Mouse (Mus musculus): ENCODE measurements at regions not wholly inside any gene's neighbourhood (a gene's known extent, or its start where the extent isn't known, plus 50 kb on each side); places are given as distances from the start of the nearest gene placed in this dataset.

DNA sequence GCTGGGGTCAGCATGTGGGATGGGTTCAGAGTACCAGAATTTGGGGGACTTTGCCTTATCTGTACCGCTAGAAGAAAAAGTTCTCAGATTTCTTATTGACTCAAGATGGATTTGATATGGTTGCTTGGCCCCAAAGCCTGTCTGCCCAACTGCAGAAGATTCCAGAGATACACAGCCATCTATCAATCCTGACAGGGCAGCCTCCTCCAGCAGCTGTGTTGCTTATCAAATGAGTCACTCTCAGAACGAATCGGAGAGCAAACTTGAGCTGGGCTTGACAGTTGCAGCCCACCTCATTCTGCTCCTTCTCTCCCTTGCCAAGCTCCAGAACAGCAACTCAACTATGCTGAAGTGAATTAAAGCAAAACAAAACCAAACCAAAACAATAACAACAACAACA, 345.9 kb downstream of the Pik3r1 start:
- DNase-seq, result no peak

DNA sequence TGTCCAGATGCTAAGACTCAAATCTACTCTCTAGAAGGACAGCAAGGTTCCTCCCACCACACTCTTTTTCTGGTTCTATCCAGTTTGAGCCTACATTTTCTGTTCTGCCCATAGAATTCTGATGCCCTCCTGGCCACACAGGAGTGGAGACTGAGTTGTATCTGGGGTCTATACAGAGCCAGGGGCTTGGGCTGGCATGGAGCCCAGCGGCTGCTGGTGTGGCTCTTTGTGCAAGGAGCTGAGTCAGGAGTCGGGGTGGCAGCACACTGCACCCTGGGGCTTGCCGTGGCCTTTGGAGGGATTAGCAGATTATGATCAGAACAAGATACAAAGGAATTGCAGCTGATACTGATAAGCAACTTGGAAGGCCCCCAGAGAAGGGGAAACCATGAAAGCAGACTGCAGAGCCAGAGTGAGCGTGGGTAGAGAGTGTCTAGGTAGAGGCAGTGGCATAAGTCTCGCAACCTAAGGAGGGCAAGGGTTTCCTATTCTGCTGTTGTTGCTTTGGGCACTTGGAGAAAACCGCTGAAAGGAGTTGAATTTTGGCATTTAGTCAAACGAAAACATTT, 348.5 kb downstream of the Pik3r1 start:
- no peak for DNase-seq

GRCm38 (mm10) chr13:101418272-101418671, 349.7 kb downstream of the Pik3r1 start:
- no peak for DNase-seq

GRCm38 (mm10) chr13:101408885-101409284, 359.1 kb downstream of the Pik3r1 start:
- no peak for DNase-seq

DNA sequence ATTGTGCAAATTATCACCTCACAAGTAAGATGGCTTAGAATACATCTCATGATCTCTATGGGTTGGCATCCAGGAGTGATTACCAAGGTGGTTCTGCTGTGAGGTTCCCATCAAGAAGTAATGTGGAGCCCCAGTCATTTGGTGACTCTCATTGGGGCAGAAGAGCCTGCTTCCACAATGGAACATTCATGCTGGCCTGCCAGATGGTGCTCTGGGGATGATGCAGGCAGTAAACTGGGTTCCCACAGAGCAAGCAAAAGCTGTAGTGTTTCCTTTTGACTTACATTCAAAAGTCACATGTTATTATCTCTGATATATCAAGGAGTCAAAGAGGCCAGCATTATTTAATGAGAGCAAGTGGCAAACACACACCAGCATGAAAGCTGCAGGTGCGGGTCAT, 360.4 kb downstream of the Pik3r1 start:
- no peak for DNase-seq

DNA sequence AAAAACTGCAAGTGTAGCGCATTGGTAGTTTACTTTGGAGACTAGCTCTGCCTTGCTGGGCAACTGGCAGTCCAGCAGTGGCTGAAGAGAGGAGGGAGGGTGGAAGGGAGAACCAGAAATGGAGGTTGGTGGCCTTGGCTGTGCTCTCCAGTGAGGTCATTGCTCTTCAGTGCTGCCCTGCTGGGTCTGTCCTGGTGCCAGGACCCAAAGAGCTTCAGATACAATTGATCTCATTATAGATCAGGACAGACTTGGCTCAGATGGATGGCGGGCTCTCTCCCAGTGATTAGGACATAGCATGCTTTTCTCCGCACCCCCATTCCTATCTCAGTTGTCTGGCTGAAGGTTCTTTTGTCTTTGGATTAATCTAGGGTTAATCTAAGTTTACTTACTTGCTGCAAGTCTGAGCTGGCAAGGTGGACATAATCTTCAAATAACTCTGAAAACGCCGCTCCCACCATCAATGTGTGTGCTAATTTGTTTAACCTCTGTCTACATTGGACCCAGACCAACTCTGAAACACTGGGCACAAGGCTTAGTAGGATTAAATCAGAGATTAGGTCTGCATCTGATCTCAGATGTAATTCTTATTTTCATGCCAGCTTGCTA, 394.3 kb downstream of the Pik3r1 start:
- DNase-seq, result no peak

DNA sequence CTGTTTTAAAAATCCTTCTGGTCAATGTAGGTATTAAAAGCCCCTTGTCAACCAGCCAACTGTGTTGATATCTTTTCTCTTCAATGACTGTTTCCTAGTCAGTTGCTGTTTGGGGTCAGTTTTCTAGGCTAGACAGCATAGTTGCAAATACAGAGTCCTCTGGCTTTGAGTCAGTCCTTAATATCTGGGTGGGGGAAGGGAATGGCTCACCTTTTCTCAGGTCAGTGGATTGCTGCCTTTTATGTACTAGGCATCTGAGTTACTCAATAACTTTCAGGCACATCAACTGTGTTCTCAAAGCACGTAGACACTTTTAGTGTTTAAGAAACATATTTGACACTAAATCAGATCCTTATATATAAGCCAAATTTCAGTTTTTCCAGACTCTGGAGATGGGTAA, 396.1 kb downstream of the Pik3r1 start:
- DNase-seq, result no peak

DNA sequence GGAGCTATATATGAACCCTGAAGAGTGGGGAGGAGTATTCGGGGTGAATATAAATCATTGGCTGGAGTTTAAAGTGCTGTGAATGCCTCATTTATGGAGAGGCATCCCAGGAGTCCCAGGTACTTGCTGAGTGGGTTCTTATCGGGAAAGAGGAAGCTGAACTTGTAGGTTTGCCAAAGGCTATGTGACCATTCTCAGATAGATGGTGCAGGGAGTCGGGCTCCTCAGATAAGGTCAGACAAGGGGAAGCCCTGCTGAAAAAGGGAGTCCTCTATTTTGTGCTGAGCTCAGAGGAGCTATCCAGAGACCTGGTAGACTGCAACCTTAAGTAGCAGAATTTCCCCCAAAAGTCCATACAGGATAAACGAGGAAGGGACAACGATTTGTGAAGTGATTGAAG, 399.8 kb downstream of the Pik3r1 start:
- DNase-seq, result no peak

GRCm38 (mm10) chr13:101355363-101355762, 412.7 kb downstream of the Pik3r1 start:
- no peak for DNase-seq

DNA sequence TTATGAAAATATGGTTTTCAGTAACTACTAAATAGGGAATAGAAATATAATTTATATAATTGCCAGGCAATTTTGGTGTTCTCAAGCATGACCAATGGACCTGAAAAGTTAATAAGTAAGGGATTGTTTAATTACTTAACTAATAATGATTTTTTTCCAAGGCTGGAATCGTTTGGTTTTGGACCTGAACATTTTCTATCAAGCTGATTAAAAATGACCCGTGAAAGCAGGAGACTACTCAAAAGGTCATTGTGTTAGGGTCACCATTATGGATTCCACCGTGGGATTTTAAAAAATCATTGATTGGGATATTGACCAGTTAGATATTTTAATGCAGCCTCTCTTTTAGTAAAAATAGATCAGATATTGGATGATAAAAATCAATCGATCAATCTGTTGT, 416.9 kb downstream of the Pik3r1 start:
- no peak for DNase-seq

DNA sequence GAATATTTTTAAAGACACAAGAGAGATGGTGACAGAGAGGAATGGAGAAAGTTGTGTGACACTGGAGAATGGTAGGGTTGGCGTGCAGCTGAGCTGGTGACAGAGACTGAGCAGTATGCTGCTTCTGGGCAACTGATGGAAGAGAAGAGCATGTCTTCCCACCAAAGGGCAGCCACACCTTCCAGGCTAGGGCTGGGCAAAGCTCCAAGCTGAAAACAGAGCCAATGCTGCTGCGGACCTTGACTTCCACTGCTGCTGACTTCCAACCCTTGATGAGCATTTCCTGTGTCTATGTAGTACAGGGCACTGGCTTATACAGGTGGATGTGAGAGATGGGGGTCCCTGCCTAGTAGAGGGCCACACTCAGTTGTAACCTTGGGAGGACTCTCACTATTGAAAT, 418.7 kb downstream of the Pik3r1 start:
- DNase-seq, result no peak

DNA sequence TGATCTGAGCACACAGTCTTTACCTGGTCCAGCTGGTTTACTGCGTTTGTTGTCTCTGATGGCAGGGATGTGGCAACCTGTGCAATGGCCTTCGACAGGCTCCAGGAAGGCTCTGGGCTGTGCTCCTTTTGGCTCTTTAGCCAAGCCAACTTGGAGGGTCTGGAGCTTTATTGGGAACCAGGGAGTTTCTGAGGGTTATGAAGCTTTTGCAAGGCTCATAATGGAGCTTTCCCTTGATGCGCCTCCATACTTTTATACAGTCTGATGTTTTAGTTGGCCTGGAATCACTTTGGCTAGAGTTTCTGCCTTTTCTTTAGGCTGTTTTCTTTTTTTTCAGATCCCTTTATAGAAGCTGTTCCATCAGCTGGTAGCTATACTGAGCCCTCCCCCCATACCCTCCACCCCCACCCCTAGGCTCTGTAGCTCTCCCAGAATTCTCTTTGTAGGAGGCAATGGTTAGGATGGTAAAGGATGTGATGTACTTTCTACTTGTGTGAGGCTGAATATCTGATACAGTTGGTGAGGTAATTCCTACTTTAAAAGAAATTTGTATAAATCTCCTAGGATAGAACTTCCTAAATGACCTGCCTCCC, 429.6 kb downstream of the Pik3r1 start:
- no peak for DNase-seq

- no peak for DNase-seq
These were observed 449.4 kb downstream of the Pik3r1 start for GRCm38 (mm10) chr13:101318621-101319020.

GRCm38 (mm10) chr13:101316336-101316735, 451.7 kb downstream of the Pik3r1 start:
- DNase-seq, result no peak

GRCm38 (mm10) chr13:101314040-101314439, 454.0 kb downstream of the Pik3r1 start:
- DNase-seq, result no peak

GRCm38 (mm10) chr13:101311634-101312314, 456.2 kb downstream of the Pik3r1 start:
- no peak for DNase-seq

- no peak for DNase-seq
These were observed 459.3 kb downstream of the Pik3r1 start for GRCm38 (mm10) chr13:101308724-101309123.

GRCm38 (mm10) chr13:101305695-101306413, 462.2 kb downstream of the Pik3r1 start:
- DNase-seq, result no peak

GRCm38 (mm10) chr13:101305063-101305462, 463.0 kb downstream of the Pik3r1 start:
- DNase-seq, result no peak

DNA sequence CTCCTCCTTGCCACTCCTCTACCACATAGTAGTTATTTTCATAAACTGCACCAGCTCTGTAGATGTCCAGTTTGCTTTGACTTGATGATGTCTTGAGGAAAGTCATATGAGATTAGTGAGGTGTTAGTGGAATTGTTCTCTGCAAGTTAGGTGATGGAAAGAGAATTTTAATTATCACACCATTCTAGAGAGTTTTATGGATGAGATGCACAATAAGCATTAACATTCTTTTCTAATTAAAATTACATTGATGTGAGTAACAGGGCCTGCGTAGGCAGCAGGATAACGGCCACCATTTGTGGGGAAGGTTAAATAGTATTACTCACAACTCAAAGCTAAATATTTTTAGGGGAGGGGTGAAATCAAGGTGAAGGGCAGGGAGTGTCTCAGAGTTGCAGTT, 466.7 kb downstream of the Pik3r1 start:
- no peak for DNase-seq

DNA sequence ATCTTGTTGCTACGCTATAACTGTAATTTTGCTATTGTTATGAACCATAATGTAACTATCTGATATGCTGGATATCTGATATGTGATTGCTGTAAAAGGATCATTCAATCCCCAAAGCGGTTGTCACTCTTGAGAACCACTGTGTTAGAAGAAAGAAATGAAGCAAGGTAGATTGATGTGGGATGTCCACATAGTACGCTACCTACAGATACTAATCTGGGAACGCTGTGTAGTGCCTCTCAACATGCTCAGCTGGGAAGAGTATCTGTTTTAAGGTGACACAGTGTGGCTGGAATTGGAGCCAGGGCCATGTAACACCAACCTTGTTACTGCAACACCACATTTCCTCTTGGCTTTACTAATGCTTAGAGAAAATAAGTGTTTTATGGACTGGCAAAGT, 456.2 kb upstream of the Slc30a5 start:
- no peak for DNase-seq

DNA sequence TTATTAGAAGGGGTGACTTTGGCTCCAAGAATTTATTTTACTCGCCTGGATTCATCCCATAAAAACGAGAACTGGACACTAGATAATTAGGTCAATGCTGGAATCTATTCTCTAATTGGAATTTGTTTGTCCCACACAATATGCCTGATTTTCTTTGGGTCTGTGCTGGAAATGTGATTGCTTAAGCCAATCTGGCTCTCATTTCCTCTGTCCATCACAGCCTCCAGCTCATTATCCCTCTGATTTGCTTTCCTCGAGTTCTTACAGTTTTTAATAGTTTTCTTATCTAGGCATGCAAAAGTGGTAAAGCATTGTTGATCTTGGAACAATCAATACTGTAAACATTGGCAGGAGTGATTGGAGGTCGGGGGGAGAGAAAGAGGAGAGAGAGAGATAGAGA, 453.9 kb upstream of the Slc30a5 start:
- DNase-seq, result no peak

All from embryo, embryonic 11 days (tissue).